Mouse (Mus musculus) limb, embryonic 14.5 days (tissue): ENCODE results near the gene Gpr87. TPM values are rescaled to one million over a fixed set of nuclear protein-coding genes. Genes with fewer than 3 reads are reported as not detected.
A peak's percentile ranks its signal among the peaks of the same experiment; 100 is the strongest.

Source experiments
- ATAC-seq: fragments of 200-750 bp; cut with Nextera tagmentation; 2 replicates; pipeline ENCODE4 v1.8.0; 2017; ENCODE audit warnings: low read depth, moderate number of reproducible peaks, moderate TSS enrichment; ENCODE audit not compliant: low FRiP score
- DNase-seq: peaks from one replicate; pipeline ENCODE4 v3.0.0-alpha.2; 2015; ENCODE audit warnings: low spot score
- H3K27ac ChIP-seq: fragments of 300-500 bp; sonication (generic); replicated peaks from 2 replicates; pipeline ENCODE4 v1.5.1; 2014; ENCODE audit warnings: low read depth, mild to moderate bottlenecking, low read length, moderate library complexity, mixed read lengths
- H3K27me3 ChIP-seq: fragments of 300-500 bp; sonication (generic); 2 replicates; pipeline ENCODE4 v1.6.1; 2014; ENCODE audit warnings: low read length, mixed read lengths; ENCODE audit not compliant: control insufficient read depth, insufficient read depth
- H3K36me3 ChIP-seq: fragments of 300-500 bp; sonication (generic); 2 replicates; pipeline ENCODE4 v1.6.1; 2014; ENCODE audit warnings: mild to moderate bottlenecking, low read length, moderate library complexity, mixed read lengths; ENCODE audit not compliant: control insufficient read depth, insufficient read depth
- H3K4me1 ChIP-seq: fragments of 300-500 bp; sonication (generic); 2 replicates; pipeline ENCODE4 v1.6.1; 2014; ENCODE audit warnings: antibody characterized with exemption, low read length, mixed read lengths; ENCODE audit not compliant: control insufficient read depth, insufficient read depth
- H3K4me2 ChIP-seq: fragments of 300-500 bp; sonication (generic); replicated peaks from 2 replicates; pipeline ENCODE4 v1.6.1; 2014; ENCODE audit warnings: low read depth, mild to moderate bottlenecking, low read length, moderate library complexity; ENCODE audit not compliant: severe bottlenecking
- H3K4me3 ChIP-seq: fragments of 300-500 bp; sonication (generic); replicated peaks from 2 replicates; pipeline ENCODE4 v1.5.1; 2014; ENCODE audit warnings: low read length
- H3K9ac ChIP-seq: fragments of 300-500 bp; sonication (generic); 2 replicates; pipeline ENCODE4 v1.6.1; 2014; ENCODE audit warnings: mild to moderate bottlenecking, low read depth, low read length, moderate library complexity; ENCODE audit not compliant: severe bottlenecking
- H3K9me3 ChIP-seq: fragments of 300-500 bp; sonication (generic); 2 replicates; pipeline ENCODE4 v1.6.1; 2016; ENCODE audit warnings: low read length; ENCODE audit not compliant: control insufficient read depth
- POLR2A ChIP-seq: fragments of 200-500 bp; IDR thresholded peaks from 2 replicates; pipeline ENCODE4 v1.8.0; 2012; ENCODE audit warnings: inconsistent platforms, mild to moderate bottlenecking, moderate library complexity, borderline replicate concordance; ENCODE audit not compliant: insufficient read depth, insufficient read length; ENCODE audit errors: extremely low read depth
- WGBS: fragments of 180-500 bp; shearing (Covaris S2); extraction: QIAGEN DNeasy Blood & Tissue Kit; methylation state at CpG from one replicate; pipeline ENCODE4 v1.1.7; 2014; 5-methylcytosine and 5-hydroxymethylcytosine counted together
- polyA plus RNA-seq, 2 experiments: library from polyadenylated mRNA; depleted of rRNA in 1 of 2; stranded (reverse) in 1 of 2; unstranded in 1 of 2; fragments of >200 nt; fragmentation: Nextera tagmentation in 1 of 2; extraction: Ambion mirVana in 1 of 2; gene quantifications; 2 replicates each; pipeline versions ENCODE4 v1.2.1 to v1.2.3; 2012 to 2014

Gpr87 gene
- polyA plus RNA-seq, 2 experiments, result 6.3 to 20.4 TPM

DNA sequence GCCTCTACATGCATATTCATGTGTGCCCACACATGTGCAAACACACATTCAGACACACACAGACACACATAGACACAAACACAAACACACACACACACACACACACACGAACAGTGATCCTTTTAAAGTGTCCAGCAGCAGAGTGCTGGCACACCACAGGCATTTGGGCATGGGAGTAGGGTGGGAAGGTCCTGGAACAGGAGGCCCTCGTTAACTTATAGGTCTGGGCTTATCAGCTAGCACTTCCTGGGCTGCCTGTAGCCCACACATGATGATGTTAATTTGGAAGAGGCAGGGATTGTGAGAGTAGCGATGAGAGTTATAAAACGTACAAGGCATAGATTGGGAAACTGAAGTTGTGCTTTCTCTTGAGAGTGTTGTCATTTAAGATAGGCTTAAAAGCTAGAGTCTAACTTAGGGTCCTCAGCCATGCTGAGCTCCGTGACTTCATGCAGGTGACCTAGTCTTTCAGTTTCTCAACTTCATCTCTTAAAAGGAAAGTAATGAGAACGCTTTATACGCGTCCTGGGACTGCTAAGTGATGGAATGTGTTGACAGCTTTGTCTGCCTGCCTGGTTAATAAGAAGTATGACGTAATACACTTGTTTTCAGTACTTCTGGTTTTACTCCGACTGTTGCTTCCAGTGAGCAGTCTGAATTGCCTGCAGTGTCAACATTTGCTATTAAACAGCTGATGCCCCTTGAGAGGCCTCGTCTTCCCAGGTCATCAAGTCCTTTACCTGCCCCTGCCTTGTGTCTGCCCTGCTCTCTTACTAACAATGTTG lies 10.0 kb upstream of the Gpr87 start:
- Histone ChIP-seq H3K9me3 (no peaks in the 10 kb centered on the region), H3K4me3 (no peak overlapping the region), H3K9ac (no peak overlapping the region), H3K27ac (no peak overlapping the region), H3K4me1 (peaks cover 14% of the 10 kb centered on the region; the same call in 1 of the 2 replicates), H3K4me2 (no peak overlapping the region), H3K27me3 (no peaks in the 10 kb centered on the region), H3K36me3 (no peaks in the 10 kb centered on the region)
- no peak for TF ChIP-seq POLR2A
- DNase-seq (peak; percentile 60), ATAC-seq (peak; percentile 31; the same call in 1 of the 2 replicates)
- 38% methylated on average over 11 of the region's 11 CpGs for WGBS

- DNase-seq, result no peak
- WGBS, result 71% methylated on average over 8 of the region's 8 CpGs
- H3K4me1 ChIP-seq, result peaks cover 14% of the 10 kb centered on the region; the same call in 1 of the 2 replicates
- H3K27me3 ChIP-seq, result no peaks in the 10 kb centered on the region
- no peak overlapping the region for H3K4me3 ChIP-seq
- H3K36me3 ChIP-seq, result no peaks in the 10 kb centered on the region
- H3K27ac ChIP-seq, result no peak overlapping the region
- no peak for ATAC-seq
- no peaks in the 10 kb centered on the region for H3K9me3 ChIP-seq
- no peak overlapping the region for H3K9ac ChIP-seq
- H3K4me2 ChIP-seq, result no peak overlapping the region
- TF ChIP-seq POLR2A, result no peak
Observed at GRCm38 (mm10) chr3:59203802-59204520, 9.1 kb upstream of the Gpr87 start.

DNA sequence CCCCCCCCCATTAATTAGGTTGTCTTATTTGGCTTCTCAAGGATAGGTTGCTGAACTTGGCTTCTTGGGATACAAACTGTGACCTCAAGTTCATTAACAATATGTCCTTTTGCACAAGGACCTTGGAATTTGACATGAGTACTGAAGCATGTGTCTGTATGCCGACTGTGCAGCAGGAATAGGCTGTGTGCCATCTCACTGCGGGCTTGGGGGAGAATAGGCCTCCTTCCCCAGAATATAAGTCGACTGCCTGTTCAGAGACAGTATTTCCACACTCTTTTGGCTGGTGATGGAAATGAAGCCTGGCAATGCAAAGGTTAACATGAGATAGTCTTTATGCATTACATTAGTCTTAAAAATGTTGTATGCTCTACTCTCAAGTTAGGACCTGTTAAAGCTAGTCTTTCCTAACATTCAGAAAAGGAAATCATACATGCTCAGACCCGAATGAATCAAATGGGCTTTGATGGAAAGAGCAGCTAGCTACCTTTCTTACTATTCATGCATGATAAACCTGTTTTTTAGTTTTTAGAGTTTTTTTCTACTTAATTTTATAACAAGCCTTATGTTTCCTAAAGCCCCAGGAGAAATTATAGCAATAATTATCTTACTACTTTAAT lies 2.5 kb upstream of the Gpr87 start:
- H3K27me3 ChIP-seq, result no peaks in the 10 kb centered on the region
- no peak overlapping the region for H3K4me2 ChIP-seq
- DNase-seq, result no peak
- H3K9ac ChIP-seq, result no peak overlapping the region
- H3K27ac ChIP-seq, result no peak overlapping the region
- no peaks in the 10 kb centered on the region for H3K9me3 ChIP-seq
- H3K4me1 ChIP-seq, result no peaks in the 10 kb centered on the region
- WGBS, result 74% methylated on average over 4 of the region's 4 CpGs
- no peaks in the 10 kb centered on the region for H3K36me3 ChIP-seq
- no peak overlapping the region for H3K4me3 ChIP-seq
- no peak for ATAC-seq
- TF ChIP-seq POLR2A, result no peak

DNA sequence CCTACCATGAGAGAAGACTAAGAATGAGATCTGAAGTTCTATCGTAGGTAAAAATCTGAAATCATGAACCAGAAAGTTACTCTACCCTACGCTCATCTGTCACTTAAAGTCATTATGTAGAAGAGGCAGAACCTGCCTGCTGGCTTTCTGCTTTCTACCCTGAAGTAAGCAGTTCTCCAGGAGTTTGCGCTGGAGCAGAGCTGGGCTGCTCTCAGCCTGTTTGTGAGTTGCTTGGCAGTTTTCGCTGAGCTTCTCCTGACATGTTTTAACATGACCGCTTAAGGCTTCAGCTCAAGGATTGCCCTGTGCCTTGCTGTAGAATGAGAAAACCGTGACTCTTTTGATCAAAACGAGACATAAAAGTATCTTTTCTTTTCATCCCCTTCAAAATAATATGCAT lies 805 bp downstream of the Gpr87 start:
- H3K9ac ChIP-seq, result no peak overlapping the region
- ATAC-seq (no peak), DNase-seq (no peak)
- H3K4me1 ChIP-seq, result no peaks in the 10 kb centered on the region
- TF ChIP-seq POLR2A, result no peak
- H3K9me3 ChIP-seq, result no peaks in the 10 kb centered on the region
- no peak overlapping the region; the same call in 1 of the 2 replicates for H3K27ac ChIP-seq
- WGBS, result 86% methylated on average over 7 of the region's 7 CpGs
- no peaks in the 10 kb centered on the region for H3K36me3 ChIP-seq
- H3K27me3 ChIP-seq, result no peaks in the 10 kb centered on the region
- H3K4me2 ChIP-seq, result no peak overlapping the region
- H3K4me3 ChIP-seq, result no peak overlapping the region

- no peak for TF ChIP-seq POLR2A
- ATAC-seq (no peak), DNase-seq (no peak)
- H3K9me3 ChIP-seq, result no peaks in the 10 kb centered on the region
- WGBS, result 90% methylated on average over 6 of the region's 6 CpGs
- no peak overlapping the region for H3K4me2 ChIP-seq
- no peaks in the 10 kb centered on the region for H3K36me3 ChIP-seq
- H3K27ac ChIP-seq, result no peak overlapping the region
- H3K27me3 ChIP-seq, result no peaks in the 10 kb centered on the region
- H3K9ac ChIP-seq, result no peak overlapping the region
- no peaks in the 10 kb centered on the region for H3K4me1 ChIP-seq
- no peak overlapping the region for H3K4me3 ChIP-seq
Observed at GRCm38 (mm10) chr3:59191674-59192073, 3.2 kb downstream of the Gpr87 start.
